Mouse (Mus musculus) layer of hippocampus, postnatal 14 days (tissue): ENCODE data around the gene Ypel2. TPM values are rescaled to one million over a fixed set of nuclear protein-coding genes. Genes with fewer than 3 reads are reported as not detected.

Experiments used
- DNase-seq, 2 experiments: peaks; one replicate each; pipeline ENCODE4 v3.0.0; 2021 to 2022; ENCODE audit warnings: low spot score in 2 of 2, mixed read lengths in 1 of 2
- total RNA-seq, 2 experiments: library from RNA; stranded (reverse); gene quantifications; 2 replicates each; pipeline ENCODE4 v1.2.3; 2021

Gene Ypel2
- total RNA-seq, 2 experiments from 2014 or later, result 20.5 to 21.9 TPM

GRCm38 (mm10) chr11:86906257-86906656 is 87.2 kb downstream of the Ypel2 start:
- no peak for DNase-seq

GRCm38 (mm10) chr11:86905261-86905660 is 88.2 kb downstream of the Ypel2 start:
- DNase-seq, result no peak

GRCm38 (mm10) chr11:86904706-86905105 is 88.8 kb downstream of the Ypel2 start:
- no peak for DNase-seq

- DNase-seq, result no peak
These were observed 95.1 kb downstream of the Ypel2 start for GRCm38 (mm10) chr11:86898367-86898766.

- no peak for DNase-seq
These were observed 97.9 kb downstream of the Ypel2 start for GRCm38 (mm10) chr11:86895567-86895966.

GRCm38 (mm10) chr11:86895156-86895555 is 98.4 kb downstream of the Ypel2 start:
- no peak for DNase-seq

- DNase-seq, result peak; percentile 85 to 86
These were observed 99.3 kb downstream of the Ypel2 start for GRCm38 (mm10) chr11:86894171-86894577.

- DNase-seq, result no peak
These were observed 100.4 kb downstream of the Ypel2 start for GRCm38 (mm10) chr11:86892996-86893670.

Other genes starting within 250 kb of the Ypel2 start
- gene Cltc, start 236.1 kb downstream of the Ypel2 start, total RNA-seq, result 100 to 1,000 TPM; 481 to 511 TPM
- 10 to 100 TPM; 24.4 to 24.6 TPM for gene Dhx40, start 186.0 kb downstream of the Ypel2 start, total RNA-seq
- 10 to 100 TPM; 53.5 to 54.8 TPM for gene Gdpd1, start 80.4 kb upstream of the Ypel2 start, total RNA-seq
- 10 to 100 TPM; 14.5 to 16.1 TPM for gene Smg8, start 93.1 kb upstream of the Ypel2 start, total RNA-seq
- 1 to 10 TPM in 1 of 2 experiments, under 1 TPM in 1; 0.69 to 1.4 TPM for gene Prr11, start 115.0 kb upstream of the Ypel2 start, total RNA-seq
- 10 to 100 TPM; 13.1 to 14.1 TPM for gene Ska2, start 115.5 kb upstream of the Ypel2 start, total RNA-seq
- gene Trim37, start 133.4 kb upstream of the Ypel2 start, total RNA-seq, result 100 to 1,000 TPM; 170 to 186 TPM